29 mouse cellular contexts compared by ENCODE assay signal in the genomic region with DNA sequence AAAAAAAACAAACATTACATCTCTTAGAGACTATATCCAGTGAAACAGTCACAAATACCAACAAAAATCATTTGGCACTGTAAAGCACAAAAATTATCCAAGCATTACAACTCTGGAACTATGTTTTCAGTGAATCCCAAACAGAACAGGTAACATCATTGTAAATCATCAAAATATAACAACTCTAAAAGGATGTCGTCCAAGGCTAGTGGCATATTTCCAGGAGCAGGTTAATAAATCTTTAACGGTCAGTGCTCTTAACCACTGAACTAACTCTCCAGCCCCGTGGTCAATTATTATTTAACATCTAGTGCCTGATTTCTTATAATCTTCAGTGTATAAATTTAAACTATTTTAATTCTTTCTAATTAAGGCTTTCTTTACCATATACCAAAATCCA. TPM values are rescaled to one million over a fixed set of nuclear protein-coding genes. Genes with fewer than 3 reads are reported as not detected.
"Had no signal": no experiment of that assay in that cellular context is flagged by ENCODE, and none has a peak within 500 bp of the region (broad histone marks: within the 10 kb centered on the region; RNA-seq: fewer than 3 reads in every experiment).

No protein-coding gene starts in this region.

RNA-seq across cellular contexts. Expression of a gene that starts 39.4 kb away (rescaled TPM):
- total RNA-seq: megakaryocyte-erythroid progenitor cell, adult 5-6 weeks; monocyte, adult 5-6 weeks had no signal
- polyA plus RNA-seq: macrophage; midbrain, embryonic 12.5 days had no signal

RNA-seq across cellular contexts. Expression of a gene that starts 43.3 kb away (rescaled TPM):
- total RNA-seq: left cerebral cortex, postnatal 10 days; left cerebral cortex, postnatal 14 days; left cerebral cortex, postnatal 25 days; left cerebral cortex, postnatal 36 days; left cerebral cortex, postnatal 4 days; megakaryocyte progenitor cell, adult 5-6 weeks; megakaryocyte, adult 5-6 weeks; megakaryocyte-erythroid progenitor cell, adult 5-6 weeks; midbrain, postnatal 0 days; monocyte, adult 5-6 weeks had no signal
- polyA plus RNA-seq: limb, embryonic 10.5 days; limb, embryonic 11.5 days; limb, embryonic 12.5 days; liver, embryonic 11.5 days; liver, embryonic 13.5 days; liver, embryonic 14.5 days; liver, embryonic 15.5 days; liver, embryonic 16.5 days; lung, embryonic 15.5 days; macrophage; midbrain, embryonic 10.5 days; midbrain, embryonic 11.5 days; midbrain, embryonic 12.5 days; midbrain, embryonic 13.5 days; midbrain, embryonic 14.5 days; midbrain, embryonic 15.5 days; midbrain, embryonic 16.5 days; neural tube, embryonic 11.5 days; neural tube, embryonic 12.5 days had no signal
